Mouse (Mus musculus) bone marrow macrophage, adult 2 months (primary cell): ENCODE measurements around the gene Arl4d. TPM values are rescaled to one million over a fixed set of nuclear protein-coding genes. Genes with fewer than 3 reads are reported as not detected.
A peak's percentile ranks its signal among the peaks of the same experiment; 100 is the strongest.

Experiments used
- H3K27ac ChIP-seq: 2 replicates; pipeline ENCODE4 v1.5.1; 2012; ENCODE audit warnings: low read depth, low read length; ENCODE audit not compliant: insufficient read depth
- H3K4me1 ChIP-seq: 2 replicates; pipeline ENCODE4 v1.6.1; 2012; ENCODE audit warnings: low read length; ENCODE audit not compliant: control insufficient read depth, insufficient read depth
- H3K4me3 ChIP-seq: 2 replicates; pipeline ENCODE4 v1.5.1; 2012; ENCODE audit warnings: mild to moderate bottlenecking, low read length, moderate library complexity; ENCODE audit not compliant: insufficient read depth
- CTCF ChIP-seq: IDR thresholded peaks from 2 replicates; pipeline ENCODE4 v1.5.1; 2012; ENCODE audit warnings: low read depth, mild to moderate bottlenecking, low read length, moderate library complexity
- POLR2A ChIP-seq: IDR thresholded peaks from 2 replicates; pipeline ENCODE4 v1.6.1; 2012; ENCODE audit warnings: mild to moderate bottlenecking, low read depth, low read length, borderline replicate concordance
- polyA plus RNA-seq: library from polyadenylated mRNA; stranded (reverse); fragments of >200 nt; gene quantifications from 2 replicates; pipeline ENCODE4 v1.2.4, GENCODE M21; 2012; ENCODE audit not compliant: missing spikeins, insufficient read depth, insufficient read length

The Arl4d gene
- polyA plus RNA-seq, 1 experiment = 0.80 TPM

- Histone ChIP-seq H3K4me1 (peaks cover 7% of the 10 kb centered on the region), H3K27ac (no peak overlapping the region), H3K4me3 (no peak overlapping the region)
- TF ChIP-seq CTCF = no peak
- TF ChIP-seq POLR2A = no peak
Observed at GRCm38 (mm10) chr11:101699556-101699955, 34.2 kb downstream of the Arl4d start.

DNA sequence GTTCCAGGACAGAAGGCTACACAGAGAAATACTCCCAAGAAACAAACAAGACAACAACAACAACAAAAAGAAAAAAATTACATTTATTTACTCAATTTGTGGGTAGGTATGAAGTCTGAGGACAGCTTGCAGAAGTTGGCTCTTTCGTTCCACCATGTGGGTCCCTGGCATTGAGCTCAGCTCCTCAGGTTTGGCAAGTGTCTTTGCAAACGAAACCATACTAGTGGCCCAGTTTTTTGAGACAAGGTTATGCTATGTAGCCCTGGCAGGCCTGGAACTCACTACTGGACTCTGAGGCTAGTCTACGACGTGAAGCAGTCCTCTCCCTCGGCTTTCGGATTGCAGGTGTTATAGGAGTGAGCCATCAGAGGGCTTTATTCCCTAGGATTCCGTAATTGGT lies 34.6 kb downstream of the Arl4d start:
- TF ChIP-seq POLR2A (no peak), CTCF (no peak)
- H3K4me1 ChIP-seq = peaks cover 7% of the 10 kb centered on the region
- H3K4me3 ChIP-seq = no peak overlapping the region
- H3K27ac ChIP-seq = no peak overlapping the region

GRCm38 (mm10) chr11:101700446-101700845 lies 35.1 kb downstream of the Arl4d start:
- TF ChIP-seq POLR2A (no peak), CTCF (no peak)
- H3K4me3 ChIP-seq = no peak overlapping the region
- H3K4me1 ChIP-seq = peaks cover 7% of the 10 kb centered on the region
- no peak overlapping the region for H3K27ac ChIP-seq

DNA sequence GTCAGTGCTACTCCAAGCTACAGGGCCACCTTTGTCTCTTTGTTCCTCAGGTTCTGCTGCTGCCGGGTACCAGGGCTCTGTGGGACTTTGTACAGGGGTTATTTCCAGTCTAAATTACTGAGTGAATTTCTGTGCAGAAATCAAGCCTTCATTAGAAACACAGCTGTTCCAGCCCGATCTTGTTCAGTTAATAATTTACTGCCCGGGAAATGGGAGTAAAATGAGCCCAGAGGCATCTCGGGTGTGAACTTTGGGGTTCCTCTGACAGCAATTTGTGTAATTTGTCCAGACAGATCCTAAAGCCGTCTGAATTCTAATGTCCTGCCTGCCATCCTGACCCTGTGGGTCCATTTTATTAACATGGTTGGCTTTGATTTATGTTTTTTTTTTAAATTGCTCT lies 38.7 kb downstream of the Arl4d start:
- H3K27ac ChIP-seq = no peak overlapping the region
- peaks cover 20% of the 10 kb centered on the region for H3K4me1 ChIP-seq
- TF ChIP-seq CTCF = no peak
- TF ChIP-seq POLR2A = no peak
- no peak overlapping the region for H3K4me3 ChIP-seq

DNA sequence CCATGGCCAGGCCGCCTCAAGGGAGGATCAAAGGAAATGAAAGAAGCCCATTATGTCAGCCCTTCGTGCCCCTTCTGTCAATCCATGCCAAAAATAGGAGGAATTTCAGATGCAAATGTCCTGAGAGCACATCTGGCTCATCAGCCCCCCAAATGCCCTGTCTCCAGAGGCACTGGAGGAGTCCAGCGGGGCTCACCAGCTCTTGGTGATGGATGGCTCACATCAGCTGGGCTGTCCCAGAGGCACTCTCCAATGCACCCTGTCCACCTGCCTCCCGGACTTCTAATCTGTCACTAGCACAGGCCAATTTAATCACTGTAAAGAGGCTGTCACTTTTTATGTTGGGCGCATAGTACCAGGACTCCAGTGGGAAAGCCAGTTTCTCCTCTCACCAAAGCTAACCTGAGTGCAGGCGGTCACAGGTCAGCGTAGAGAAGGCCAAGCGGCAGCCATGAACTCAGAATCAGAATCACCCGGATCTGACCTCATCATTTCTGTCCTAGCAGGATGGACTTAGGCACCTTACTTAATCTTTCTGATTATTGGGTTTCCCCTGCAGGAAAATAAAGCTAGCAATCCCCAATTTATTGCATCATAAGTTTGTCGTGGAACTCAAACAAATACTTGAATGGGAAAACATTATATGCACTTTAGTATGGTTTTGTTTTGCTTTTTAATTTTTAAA lies 41.6 kb downstream of the Arl4d start:
- Histone ChIP-seq H3K4me1 (peaks cover 15% of the 10 kb centered on the region), H3K27ac (no peak overlapping the region), H3K4me3 (no peak overlapping the region)
- TF ChIP-seq CTCF = no peak
- TF ChIP-seq POLR2A = no peak

DNA sequence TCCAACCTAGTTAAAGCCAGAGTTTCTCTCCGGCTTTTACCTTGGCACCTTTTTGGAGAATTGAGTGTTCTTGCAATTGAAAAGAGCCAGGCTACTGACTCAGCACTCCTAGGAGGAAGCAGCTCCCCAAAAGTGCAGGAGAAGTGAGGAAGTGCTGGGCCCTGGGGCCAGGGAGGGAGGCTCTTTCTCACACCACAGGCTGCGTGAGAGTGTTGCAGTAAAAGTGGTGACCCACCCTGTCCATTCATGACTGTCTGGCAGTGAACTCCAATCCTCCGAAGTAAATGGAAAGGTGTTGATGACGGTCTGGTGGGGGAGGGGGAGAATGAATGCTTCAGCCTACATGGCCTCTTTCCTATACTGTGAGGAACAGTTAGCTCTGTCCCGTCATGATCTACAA lies 43.1 kb downstream of the Arl4d start:
- no peak for TF ChIP-seq CTCF
- no peak for TF ChIP-seq POLR2A
- Histone ChIP-seq H3K4me3 (no peak overlapping the region), H3K4me1 (peaks cover 15% of the 10 kb centered on the region), H3K27ac (peak overlapping the region; percentile 37)

GRCm38 (mm10) chr11:101712811-101713210 lies 47.5 kb downstream of the Arl4d start:
- Histone ChIP-seq H3K4me3 (no peak overlapping the region), H3K27ac (no peak overlapping the region), H3K4me1 (peaks cover 14% of the 10 kb centered on the region)
- TF ChIP-seq CTCF = no peak
- TF ChIP-seq POLR2A = no peak

GRCm38 (mm10) chr11:101714012-101714411 lies 48.7 kb downstream of the Arl4d start:
- no peak overlapping the region for H3K27ac ChIP-seq
- no peak overlapping the region for H3K4me3 ChIP-seq
- no peak for TF ChIP-seq CTCF
- TF ChIP-seq POLR2A = no peak
- peaks cover 2% of the 10 kb centered on the region for H3K4me1 ChIP-seq

Other genes with a start within 250 kb of the Arl4d start
- 15.4 and 17.8 TPM in 2 replicates for gene Aarsd1, start 247.9 kb upstream of the Arl4d start, polyA plus RNA-seq
- 3.9 and 5.3 TPM in 2 replicates for gene Gm27029, start 240.7 kb upstream of the Arl4d start, polyA plus RNA-seq
- gene Rundc1, start 240.5 kb upstream of the Arl4d start, polyA plus RNA-seq = 11.4 and 12.0 TPM in 2 replicates
- gene Ptges3l, start 240.2 kb upstream of the Arl4d start, polyA plus RNA-seq = 4.5 and 4.7 TPM in 2 replicates
- 519 and 718 TPM in 2 replicates for gene Rpl27, start 223.2 kb upstream of the Arl4d start, polyA plus RNA-seq
- 50.6 and 58.7 TPM in 2 replicates for gene Ifi35, start 217.1 kb upstream of the Arl4d start, polyA plus RNA-seq
- gene Rnd2, start 200.5 kb upstream of the Arl4d start, polyA plus RNA-seq = 9.7 and 11.4 TPM in 2 replicates
- gene Vat1, start 199.3 kb upstream of the Arl4d start, polyA plus RNA-seq = 180 and 202 TPM in 2 replicates
- gene Brca1, start 113.6 kb upstream of the Arl4d start, polyA plus RNA-seq = 7.9 and 8.2 TPM in 2 replicates
- gene Nbr1, start 113.4 kb upstream of the Arl4d start, polyA plus RNA-seq = 179 and 198 TPM in 2 replicates
- gene Tmem106a, start 83.3 kb upstream of the Arl4d start, polyA plus RNA-seq = 407 and 510 TPM in 2 replicates
- not detected in 2 replicates for gene Gm11634, start 66.3 kb upstream of the Arl4d start, polyA plus RNA-seq
- 21.2 and 22.1 TPM in 2 replicates for gene Rdm1, start 38.3 kb upstream of the Arl4d start, polyA plus RNA-seq
- gene Dhx8, start 67.4 kb downstream of the Arl4d start, polyA plus RNA-seq = 22.3 and 24.4 TPM in 2 replicates
- 1.1 TPM in 1 of 2 replicates, not detected in the other for gene Etv4, start 119.8 kb downstream of the Arl4d start, polyA plus RNA-seq
- gene Meox1, start 228.8 kb downstream of the Arl4d start, polyA plus RNA-seq = not detected in 2 replicates